Mouse (Mus musculus): Measurements from ENCODE around the gene Pik3c2g. TPM values are rescaled to one million over a fixed set of nuclear protein-coding genes. Genes with fewer than 3 reads are reported as not detected.

Pik3c2g gene
- polyA plus RNA-seq, 1 experiment = not detected

GRCm38 (mm10) chr6:139789479-139789878 lies 202.5 kb downstream of the Pik3c2g start:
- no peak overlapping the region for H3K4me3 ChIP-seq
- TF ChIP-seq MYOD1 (IDR thresholded peaks at IDR 0.05; ENCODE audit: control insufficient read depth in 1 of 3, insufficient read length in 2 of 3, low read depth in 2 of 3) (no peak), TCF3 (IDR thresholded peaks at IDR 0.05; ENCODE audit: insufficient read length, low read depth) (no peak), CEBPB (IDR thresholded peaks at IDR 0.05; ENCODE audit: insufficient read depth, poor library complexity, severe bottlenecking) (no peak), MYOG (IDR thresholded peaks at IDR 0.05; ENCODE audit: control insufficient read depth in 1 of 3, insufficient read depth in 1 of 3, insufficient read length in 2 of 3, low read depth in 2 of 3) (no peak), REST (IDR thresholded peaks at IDR 0.05; ENCODE audit: insufficient read depth, insufficient read length) (no peak), USF1 (IDR thresholded peaks at IDR 0.05; ENCODE audit: low read depth) (no peak), POLR2AphosphoS2 (IDR thresholded peaks at IDR 0.05; ENCODE audit: insufficient read length, low read depth) (no peak), MAX (IDR thresholded peaks at IDR 0.05; ENCODE audit: low read depth) (no peak)
- no peaks in the 10 kb centered on the region for H3K79me2 ChIP-seq (ENCODE audit: control insufficient read depth, insufficient read depth)
- H3K27me3 ChIP-seq (ENCODE audit: control insufficient read depth, insufficient read depth, insufficient read length) = no peaks in the 10 kb centered on the region
- H3K36me3 ChIP-seq (ENCODE audit: control insufficient read depth, insufficient read depth) = no peaks in the 10 kb centered on the region
- no peak overlapping the region for H3ac ChIP-seq (ENCODE audit: control insufficient read depth, insufficient read length)
- H3K4me2 ChIP-seq (ENCODE audit: low read depth) = no peak overlapping the region

GRCm38 (mm10) chr6:139799541-139800226 lies 212.7 kb downstream of the Pik3c2g start:
- no peak for TF ChIP-seq TCF3 (IDR thresholded peaks at IDR 0.05; ENCODE audit: insufficient read length, low read depth)
- TF ChIP-seq TCF12 (IDR thresholded peaks at IDR 0.05; ENCODE audit: insufficient read depth, poor library complexity, severe bottlenecking) = no peak
- TF ChIP-seq MAX (IDR thresholded peaks at IDR 0.05; ENCODE audit: low read depth) = no peak
- TF ChIP-seq SRF (IDR thresholded peaks at IDR 0.05; ENCODE audit: control insufficient read depth, insufficient read length, low read depth) = no peak
- no peak for TF ChIP-seq MYOG (IDR thresholded peaks at IDR 0.05; ENCODE audit: control insufficient read depth in 1 of 3, insufficient read depth in 1 of 3, insufficient read length in 2 of 3, low read depth in 2 of 3)
- TF ChIP-seq MYOD1 (IDR thresholded peaks at IDR 0.05; ENCODE audit: control insufficient read depth in 1 of 3, insufficient read length in 2 of 3, low read depth in 2 of 3) = no peak
- TF ChIP-seq USF1 (IDR thresholded peaks at IDR 0.05; ENCODE audit: low read depth) = no peak
- no peak for TF ChIP-seq CEBPB (IDR thresholded peaks at IDR 0.05; ENCODE audit: insufficient read depth, poor library complexity, severe bottlenecking)
- TF ChIP-seq E2F4 (IDR thresholded peaks at IDR 0.05; ENCODE audit: insufficient read depth) = no peak
- no peak for TF ChIP-seq POLR2AphosphoS2 (IDR thresholded peaks at IDR 0.05; ENCODE audit: insufficient read length, low read depth)
- no peak for TF ChIP-seq POLR2A (IDR thresholded peaks at IDR 0.05; ENCODE audit: insufficient read length, low read depth)
- no peak for TF ChIP-seq REST (IDR thresholded peaks at IDR 0.05; ENCODE audit: insufficient read depth, insufficient read length)
- Histone ChIP-seq H3K36me3 (ENCODE audit: control insufficient read depth, insufficient read depth) (no peaks in the 10 kb centered on the region), H3K79me2 (ENCODE audit: control insufficient read depth, insufficient read depth) (no peaks in the 10 kb centered on the region), H3K4me2 (ENCODE audit: low read depth) (no peak overlapping the region), H3K27me3 (ENCODE audit: control insufficient read depth, insufficient read depth, insufficient read length) (no peaks in the 10 kb centered on the region), H3ac (ENCODE audit: control insufficient read depth, insufficient read length) (no peak overlapping the region), H3K4me3 (no peak overlapping the region)

GRCm38 (mm10) chr6:139821916-139822315 lies 234.9 kb downstream of the Pik3c2g start:
- TF ChIP-seq USF1 (IDR thresholded peaks at IDR 0.05; ENCODE audit: low read depth) (no peak), E2F4 (IDR thresholded peaks at IDR 0.05; ENCODE audit: insufficient read depth) (no peak), SRF (IDR thresholded peaks at IDR 0.05; ENCODE audit: control insufficient read depth, insufficient read length, low read depth) (no peak), POLR2A (IDR thresholded peaks at IDR 0.05; ENCODE audit: insufficient read length, low read depth) (no peak), MAX (IDR thresholded peaks at IDR 0.05; ENCODE audit: low read depth) (no peak), TCF12 (IDR thresholded peaks at IDR 0.05; ENCODE audit: insufficient read depth, poor library complexity, severe bottlenecking) (no peak), MYOG (IDR thresholded peaks at IDR 0.05; ENCODE audit: control insufficient read depth in 1 of 3, insufficient read depth in 1 of 3, insufficient read length in 2 of 3, low read depth in 2 of 3) (no peak), REST (IDR thresholded peaks at IDR 0.05; ENCODE audit: insufficient read depth, insufficient read length) (no peak), TCF3 (IDR thresholded peaks at IDR 0.05; ENCODE audit: insufficient read length, low read depth) (no peak), MYOD1 (IDR thresholded peaks at IDR 0.05; ENCODE audit: control insufficient read depth in 1 of 3, insufficient read length in 2 of 3, low read depth in 2 of 3) (no peak), POLR2AphosphoS2 (IDR thresholded peaks at IDR 0.05; ENCODE audit: insufficient read length, low read depth) (no peak), CEBPB (IDR thresholded peaks at IDR 0.05; ENCODE audit: insufficient read depth, poor library complexity, severe bottlenecking) (no peak)

GRCm38 (mm10) chr6:139838239-139838638 lies 251.2 kb downstream of the Pik3c2g start:
- Histone ChIP-seq H3ac (ENCODE audit: control insufficient read depth, insufficient read length) (no peak overlapping the region), H3K36me3 (ENCODE audit: control insufficient read depth, insufficient read depth) (no peaks in the 10 kb centered on the region), H3K79me2 (ENCODE audit: control insufficient read depth, insufficient read depth) (no peaks in the 10 kb centered on the region), H3K27me3 (ENCODE audit: control insufficient read depth, insufficient read depth, insufficient read length) (no peaks in the 10 kb centered on the region), H3K4me3 (no peak overlapping the region), H3K4me2 (ENCODE audit: low read depth) (no peak overlapping the region)
- TF ChIP-seq REST (IDR thresholded peaks at IDR 0.05; ENCODE audit: insufficient read depth, insufficient read length) (no peak), CEBPB (IDR thresholded peaks at IDR 0.05; ENCODE audit: insufficient read depth, poor library complexity, severe bottlenecking) (no peak), MYOG (IDR thresholded peaks at IDR 0.05; ENCODE audit: control insufficient read depth in 1 of 3, insufficient read depth in 1 of 3, insufficient read length in 2 of 3, low read depth in 2 of 3) (no peak), E2F4 (IDR thresholded peaks at IDR 0.05; ENCODE audit: insufficient read depth) (no peak), POLR2AphosphoS2 (IDR thresholded peaks at IDR 0.05; ENCODE audit: insufficient read length, low read depth) (no peak), USF1 (IDR thresholded peaks at IDR 0.05; ENCODE audit: low read depth) (no peak), POLR2A (IDR thresholded peaks at IDR 0.05; ENCODE audit: insufficient read length, low read depth) (no peak), TCF12 (IDR thresholded peaks at IDR 0.05; ENCODE audit: insufficient read depth, poor library complexity, severe bottlenecking) (no peak), MAX (IDR thresholded peaks at IDR 0.05; ENCODE audit: low read depth) (no peak), SRF (IDR thresholded peaks at IDR 0.05; ENCODE audit: control insufficient read depth, insufficient read length, low read depth) (no peak), TCF3 (IDR thresholded peaks at IDR 0.05; ENCODE audit: insufficient read length, low read depth) (no peak), MYOD1 (IDR thresholded peaks at IDR 0.05; ENCODE audit: control insufficient read depth in 1 of 3, insufficient read length in 2 of 3, low read depth in 2 of 3) (no peak)

More at GRCm38 (mm10) chr6:139821916-139822315, 234.9 kb downstream of the Pik3c2g start:
- Histone ChIP-seq H3K27me3 (ENCODE audit: control insufficient read depth, insufficient read depth, insufficient read length) (no peaks in the 10 kb centered on the region), H3K36me3 (ENCODE audit: control insufficient read depth, insufficient read depth) (no peaks in the 10 kb centered on the region), H3ac (ENCODE audit: control insufficient read depth, insufficient read length) (no peak overlapping the region), H3K79me2 (ENCODE audit: control insufficient read depth, insufficient read depth) (no peaks in the 10 kb centered on the region), H3K4me2 (ENCODE audit: low read depth) (no peak overlapping the region), H3K4me3 (no peak overlapping the region)
